13 mouse cellular contexts compared by ENCODE assay signal in the genomic region with DNA sequence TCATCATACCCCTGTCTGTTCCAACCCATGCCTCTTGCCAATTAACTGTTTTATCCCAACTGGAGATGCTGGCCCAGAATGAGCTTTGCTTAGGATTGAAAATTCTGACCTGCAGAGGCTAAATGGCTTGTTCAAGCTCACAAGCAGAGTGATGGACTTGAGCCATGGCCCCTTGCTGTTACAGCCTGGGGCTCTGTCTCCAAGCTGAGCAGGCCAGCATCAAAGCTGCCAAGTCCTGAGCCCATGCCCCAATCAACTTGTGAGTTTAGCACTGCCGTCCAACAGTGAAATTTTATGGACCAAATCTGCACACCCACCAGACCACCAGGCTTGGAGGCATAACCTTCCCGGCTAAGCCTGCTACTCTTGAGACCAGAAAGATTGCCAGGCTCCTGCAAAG.
A peak's percentile ranks its signal among the peaks of the same experiment; 100 is the strongest.
DNase-seq lines count a peak whose midpoint lies in the region; ATAC-seq and TF ChIP-seq lines count a peak whose summit lies in the region.
"Had no signal": no experiment of that assay in that cellular context is flagged by ENCODE, and none has a peak within 500 bp of the region (broad histone marks: within the 10 kb centered on the region; RNA-seq: fewer than 3 reads in every experiment).

No protein-coding gene starts in this region.

- H3K4me1 ChIP-seq in hindbrain, postnatal 0 days (ENCODE audit: insufficient read depth, low read length) = peaks cover 9% of the 10 kb centered on the region; the same call in 1 of the 2 replicates
- peaks cover 15% of the 10 kb centered on the region; the same call in 1 of the 2 replicates for H3K4me1 ChIP-seq in midbrain, postnatal 0 days (ENCODE audit: insufficient read depth, low read length)

- peak overlapping the region; percentile 62 for H3K27ac ChIP-seq in layer of hippocampus, adult 2 months
- no peak overlapping the region for H3K27ac ChIP-seq in hindbrain, postnatal 0 days
- H3K27ac ChIP-seq in midbrain, postnatal 0 days (ENCODE audit: low read depth, low read length) = no peak overlapping the region
- H3K27ac ChIP-seq: heart, adult 2 months had no signal

- H3K4me3 ChIP-seq in layer of hippocampus, adult 2 months = peak overlapping the region; percentile 46
- peak overlapping the region; percentile 16; the same call in 1 of the 2 replicates for H3K4me3 ChIP-seq in hindbrain, postnatal 0 days (ENCODE audit: low read length)
- peak overlapping the region; percentile 21; the same call in 1 of the 2 replicates for H3K4me3 ChIP-seq in midbrain, postnatal 0 days (ENCODE audit: low read depth, low read length)
- H3K4me3 ChIP-seq: heart, adult 2 months had no signal

- WGBS in hindbrain, postnatal 0 days = 21% methylated on average over 2 of the region's 2 CpGs
- WGBS in midbrain, postnatal 0 days = 23% methylated on average over 2 of the region's 2 CpGs

- DNase-seq in layer of hippocampus, adult 2 months (ENCODE audit: low spot score in 2 of 2) = no peak
- DNase-seq in layer of hippocampus, adult 9-10 months (ENCODE audit: low spot score) = no peak
- peak; percentile 45 to 68 for DNase-seq in cerebellum, postnatal 25 days
- peak; percentile 81 for DNase-seq in hindbrain, postnatal 0 days (ENCODE audit: low spot score)
- DNase-seq in midbrain, postnatal 0 days (ENCODE audit: low spot score) = peak; percentile 78
- DNase-seq in spleen, adult 12 weeks (ENCODE audit: low spot score) = no peak
- DNase-seq in layer of hippocampus, postnatal 25 days (ENCODE audit: extremely low spot score in 1 of 2, low spot score in 1 of 2) = no peak
- no peak for DNase-seq in lung, postnatal 36 days
- DNase-seq: adrenal gland, adult 8-10 months; heart, adult 2 months; kidney, postnatal 25 days; liver, postnatal 0 days; thymus, postnatal 25 days had no signal

- 0 out of 2 replicates have a peak, but pooled peaks have one; percentile 38 for ATAC-seq in hindbrain, postnatal 0 days
- ATAC-seq in midbrain, postnatal 0 days (ENCODE audit: low FRiP score) = no peak
- ATAC-seq: liver, postnatal 0 days had no signal

- TF ChIP-seq CTCF in layer of hippocampus, adult 2 months (conservative IDR thresholded peaks at IDR 0.05) = no peak
- TF ChIP-seq CTCF in hindbrain, postnatal 0 days (IDR thresholded peaks at IDR 0.05; ENCODE audit: low read depth) = no peak
- no peak for TF ChIP-seq CTCF in midbrain, postnatal 0 days (IDR thresholded peaks at IDR 0.05)

- no peaks in the 10 kb centered on the region for H3K9me3 ChIP-seq in hindbrain, postnatal 0 days (ENCODE audit: low read length)
- no peaks in the 10 kb centered on the region for H3K9me3 ChIP-seq in midbrain, postnatal 0 days (ENCODE audit: low read length)

- H3K9ac ChIP-seq in hindbrain, postnatal 0 days (replicated peaks; ENCODE audit: low read length) = no peak overlapping the region
- H3K9ac ChIP-seq in midbrain, postnatal 0 days (replicated peaks; ENCODE audit: low read length, poor library complexity, severe bottlenecking) = no peak overlapping the region
- H3K9ac ChIP-seq: liver, postnatal 0 days had no signal

- no peaks in the 10 kb centered on the region for H3K27me3 ChIP-seq in hindbrain, postnatal 0 days (ENCODE audit: insufficient read depth, low read length)
- no peaks in the 10 kb centered on the region for H3K27me3 ChIP-seq in midbrain, postnatal 0 days (ENCODE audit: insufficient read depth, low read length)

- H3K36me3 ChIP-seq in hindbrain, postnatal 0 days (ENCODE audit: insufficient read depth, low read length) = no peaks in the 10 kb centered on the region
- H3K36me3 ChIP-seq in midbrain, postnatal 0 days (ENCODE audit: insufficient read depth, low read length) = no peaks in the 10 kb centered on the region

- H3K4me2 ChIP-seq in hindbrain, postnatal 0 days (ENCODE audit: low read depth, low read length) = peak overlapping the region; percentile 51
- H3K4me2 ChIP-seq in midbrain, postnatal 0 days (ENCODE audit: low read depth, low read length, poor library complexity, severe bottlenecking) = peak overlapping the region; percentile 50

Comparison
In these comparisons a context has a peak if more than half of its experiments do, and no peak if none do; other contexts are left out.
1. DNase-seq: peak in cerebellum, postnatal 25 days (2 of 2), hindbrain, postnatal 0 days (single experiment) and midbrain, postnatal 0 days (single experiment); none in layer of hippocampus, adult 2 months (0 of 2), layer of hippocampus, adult 9-10 months (single experiment), spleen, adult 12 weeks (single experiment), layer of hippocampus, postnatal 25 days (0 of 2) and lung, postnatal 36 days (single experiment).
2. Peak in every context shown above with its lines, with median percentiles within 50 percentile points of each other: H3K4me3 ChIP-seq.